Mouse (Mus musculus) testis, adult 2 months (tissue): ENCODE results near the gene Hoxc11.

Experiments used
- CTCF ChIP-seq: fragments of 200-500 bp; IDR thresholded peaks from 2 replicates; pipeline ENCODE4 v1.5.1; 2012; ENCODE audit warnings: low read depth, mild to moderate bottlenecking, inconsistent platforms, low read length, moderate library complexity; ENCODE audit not compliant: control insufficient read depth, insufficient read depth, insufficient replicate concordance
- POLR2A ChIP-seq: fragments of 200-500 bp; IDR thresholded peaks from 2 replicates; pipeline ENCODE4 v1.6.1; 2012; ENCODE audit warnings: low read depth, mild to moderate bottlenecking, inconsistent platforms, low read length, moderate library complexity; ENCODE audit not compliant: control insufficient read depth

DNA sequence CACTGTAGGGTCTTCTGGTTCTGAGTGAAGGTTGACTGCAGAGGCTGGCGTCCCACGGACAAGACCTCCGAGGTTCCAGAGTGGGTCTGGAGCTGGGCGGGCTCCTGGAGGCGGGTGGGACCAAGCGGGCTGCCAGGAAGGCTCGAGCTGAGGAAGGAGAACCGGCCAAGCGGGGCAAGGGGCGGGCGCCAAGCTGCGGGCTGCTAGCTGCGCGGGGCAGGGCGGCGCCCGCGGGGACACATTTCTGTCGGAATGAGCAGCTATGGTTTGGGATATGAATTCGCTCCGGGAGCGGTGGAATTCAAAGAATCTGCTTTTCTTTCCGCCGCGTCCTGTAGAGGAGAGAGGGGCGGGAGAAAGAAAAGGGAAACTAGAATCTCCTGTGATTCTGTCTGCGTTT, 19.3 kb upstream of the Hoxc11 start:
- no peak for TF ChIP-seq POLR2A
- TF ChIP-seq CTCF = no peak
